Mouse (Mus musculus): ENCODE data around the gene Six4.
"Not testable (repeated sequence)": the region's sequence is repeated elsewhere in the genome, so short reads cannot be mapped to it uniquely, and the experiment has no call there.

Gene Six4

DNA sequence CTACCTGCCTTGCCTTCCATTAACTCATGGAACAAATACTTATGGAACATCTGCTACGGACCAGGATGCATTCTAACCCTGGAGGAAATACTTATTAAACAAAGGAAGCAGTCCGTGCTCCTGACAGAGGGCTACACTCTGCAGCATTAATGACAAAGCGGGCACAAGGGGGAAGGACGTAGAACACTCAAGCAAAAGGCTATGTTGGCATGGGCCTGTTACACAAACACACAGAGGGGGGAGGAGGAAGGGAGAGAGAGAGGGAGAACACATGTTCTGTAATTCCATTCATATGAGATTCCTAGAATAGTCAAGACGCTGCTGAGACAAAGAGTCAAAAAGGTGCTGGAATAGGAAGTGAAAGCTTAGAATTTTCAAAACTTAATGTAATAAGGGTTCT lies 24.8 kb downstream of the Six4 start:
- DNase-seq (ENCODE audit: low spot score) = no peak

DNA sequence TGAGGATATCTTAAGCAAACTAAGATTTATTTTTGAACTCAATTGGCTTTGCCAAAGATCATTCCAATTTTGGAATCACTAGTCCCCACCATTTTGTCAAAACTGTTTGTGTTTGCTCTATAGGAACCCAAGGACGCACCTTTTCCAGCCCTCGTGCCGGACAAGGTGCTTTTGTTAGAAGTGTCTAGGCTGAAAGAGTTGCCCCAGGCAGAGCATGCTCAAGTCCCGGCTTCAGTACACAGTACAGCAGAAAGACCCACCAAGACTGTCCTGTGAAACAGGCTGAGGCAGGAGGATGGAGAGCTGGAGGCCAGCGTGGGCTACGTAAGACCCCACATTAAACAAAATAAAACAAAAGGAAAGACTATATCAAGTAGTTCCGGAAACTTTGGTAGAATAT lies 26.2 kb downstream of the Six4 start:
- DNase-seq (ENCODE audit: low spot score) = no peak

DNA sequence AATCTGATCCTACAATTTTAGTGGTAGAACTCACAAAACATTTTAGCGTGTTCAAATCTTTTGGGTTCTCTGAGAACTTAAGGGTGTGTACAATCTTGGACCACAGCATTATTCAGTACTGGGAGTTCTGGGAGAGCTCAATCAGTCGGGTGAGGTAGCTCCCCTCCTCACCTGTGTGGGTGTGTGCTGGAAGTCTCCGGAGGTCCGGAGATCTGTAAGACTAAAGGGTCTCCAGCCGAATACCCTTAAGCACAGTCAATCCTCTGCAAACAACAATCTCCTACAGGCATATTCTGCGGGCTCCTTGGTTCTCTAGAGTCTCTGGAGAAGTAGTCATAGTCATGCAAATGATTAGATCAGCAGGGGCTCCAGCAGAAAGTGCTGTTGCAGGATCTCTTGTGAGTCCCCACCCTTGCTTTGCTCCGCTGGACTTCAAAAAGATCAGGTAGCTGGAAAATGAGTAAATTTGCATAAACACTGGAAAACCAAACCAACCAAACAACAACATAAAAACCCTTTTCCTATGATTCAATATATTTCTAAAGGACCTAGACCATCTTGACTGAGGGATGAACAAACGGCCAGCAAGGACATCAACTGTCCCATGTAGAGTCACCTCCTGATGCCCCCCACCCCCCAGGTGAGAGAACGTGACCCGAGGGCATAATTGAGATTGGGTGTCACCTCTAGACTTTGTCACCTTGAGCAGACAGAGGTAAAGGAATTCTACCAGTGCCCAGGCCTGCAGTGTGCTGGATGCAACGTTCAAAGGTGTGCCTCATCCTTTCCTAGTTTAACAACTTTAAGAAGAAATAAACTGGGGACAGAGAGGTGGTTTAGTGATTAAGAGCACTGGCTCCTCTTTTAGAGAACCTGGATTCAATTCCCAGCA lies 27.3 kb downstream of the Six4 start:
- no peak for DNase-seq (ENCODE audit: low spot score)

DNA sequence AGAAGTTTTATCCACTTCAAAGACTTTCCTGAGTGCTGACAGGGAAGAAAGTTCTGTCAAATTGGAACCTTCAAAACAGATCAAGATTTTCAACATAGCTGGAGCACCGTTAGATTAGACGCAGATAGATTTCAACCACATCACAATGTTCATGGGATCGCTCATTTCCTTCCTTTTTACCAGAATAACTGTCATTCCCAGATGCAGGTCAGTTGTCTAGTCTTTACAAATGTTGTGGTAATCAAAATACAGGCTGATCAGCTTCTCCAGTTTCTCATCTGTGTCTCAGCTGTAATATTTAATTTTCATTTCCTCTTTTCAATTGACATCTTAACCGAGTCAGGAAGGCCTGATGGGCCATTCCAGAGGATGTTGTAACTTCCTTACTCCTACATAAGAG lies 29.5 kb downstream of the Six4 start:
- no peak for DNase-seq (ENCODE audit: low spot score)

DNA sequence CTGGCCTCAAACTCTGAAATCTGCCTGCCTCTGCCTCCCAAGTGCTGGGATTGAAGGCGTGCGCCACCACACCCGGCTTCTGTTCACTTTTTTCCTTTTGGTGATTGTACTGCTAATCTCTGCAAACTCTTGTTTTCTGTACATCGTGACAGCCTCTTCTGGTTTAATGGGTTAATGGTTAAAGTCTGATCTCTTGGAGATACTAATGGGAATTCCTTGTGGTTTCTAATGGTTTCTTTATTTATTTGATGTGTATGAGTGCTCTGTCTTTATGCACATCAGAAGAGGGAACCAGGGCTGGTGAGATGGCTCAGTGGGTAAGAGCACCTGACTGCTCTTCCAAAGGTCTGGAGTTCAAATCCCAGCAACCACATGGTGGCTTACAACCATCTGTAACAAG lies 31.4 kb downstream of the Six4 start:
- not testable (repeated sequence) for DNase-seq (ENCODE audit: low spot score)

DNA sequence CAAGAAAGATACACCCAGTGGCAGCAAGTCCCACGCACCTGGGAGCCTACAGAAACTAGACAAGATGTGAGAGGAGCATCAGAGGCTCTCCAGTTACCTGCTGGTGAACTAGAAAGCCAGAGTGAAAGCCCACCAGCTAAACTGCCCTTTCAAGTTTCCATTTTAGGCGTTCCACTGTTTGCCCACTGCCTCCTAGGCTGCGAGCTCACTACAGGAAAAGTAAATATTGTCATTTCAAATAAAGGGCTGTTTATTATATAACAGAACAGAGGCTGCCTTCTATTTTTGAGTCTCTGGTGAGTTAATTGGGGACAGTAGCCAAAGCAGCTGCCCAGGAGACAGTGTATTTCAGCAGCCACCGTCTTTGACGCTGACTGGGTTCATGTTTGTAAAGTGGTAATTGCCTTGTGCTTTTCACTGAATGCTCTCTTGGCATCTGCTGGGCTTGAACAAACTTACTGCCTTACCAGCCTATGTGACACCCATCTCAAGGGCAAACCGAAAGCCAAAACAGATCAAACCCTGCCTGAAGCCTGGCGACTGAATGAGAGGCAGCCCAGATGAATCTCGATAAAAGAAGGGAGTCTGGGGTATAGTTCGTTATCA lies 52.3 kb downstream of the Six4 start:
- no peak for DNase-seq (ENCODE audit: low spot score)

DNA sequence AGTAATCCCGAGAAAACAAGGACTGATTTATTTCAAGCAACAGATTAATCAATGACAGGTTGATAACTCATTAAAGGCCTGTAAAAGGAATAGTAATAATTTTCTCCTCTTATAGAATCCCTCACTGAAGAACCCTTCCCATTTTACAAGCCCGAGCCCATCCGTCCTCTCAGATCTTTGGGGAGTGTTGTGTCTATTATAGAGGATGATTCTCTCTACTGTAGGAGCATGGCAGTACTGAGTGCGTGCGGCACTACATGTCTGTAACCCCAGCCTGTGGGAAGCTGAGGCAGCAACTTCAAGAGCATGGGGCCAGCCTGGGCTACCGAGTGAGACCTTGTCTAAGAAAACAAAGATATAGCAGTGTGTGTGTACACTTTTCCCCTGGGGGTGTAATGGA lies 55.8 kb downstream of the Six4 start:
- no peak for DNase-seq (ENCODE audit: low spot score)

DNA sequence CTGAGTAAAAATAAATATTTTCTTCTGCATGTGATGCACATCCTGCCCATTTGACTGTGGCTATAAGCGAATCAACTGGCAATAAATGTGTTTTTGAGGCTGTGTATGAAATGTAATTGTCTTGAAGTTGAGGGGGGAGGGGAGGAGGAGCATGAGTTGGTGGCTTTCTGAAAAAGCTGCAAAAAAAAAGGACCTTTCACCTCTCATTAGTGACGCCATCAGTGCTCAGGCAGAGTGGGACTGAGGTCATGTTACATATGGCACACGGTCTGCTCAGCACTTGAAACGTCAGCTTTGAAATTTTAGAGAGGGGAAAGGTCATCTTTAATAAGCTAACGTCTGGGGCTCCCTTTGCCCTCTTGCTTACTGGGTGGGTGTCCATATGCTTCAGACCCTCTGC lies 57.8 kb downstream of the Six4 start:
- DNase-seq (ENCODE audit: low spot score) = no peak

DNA sequence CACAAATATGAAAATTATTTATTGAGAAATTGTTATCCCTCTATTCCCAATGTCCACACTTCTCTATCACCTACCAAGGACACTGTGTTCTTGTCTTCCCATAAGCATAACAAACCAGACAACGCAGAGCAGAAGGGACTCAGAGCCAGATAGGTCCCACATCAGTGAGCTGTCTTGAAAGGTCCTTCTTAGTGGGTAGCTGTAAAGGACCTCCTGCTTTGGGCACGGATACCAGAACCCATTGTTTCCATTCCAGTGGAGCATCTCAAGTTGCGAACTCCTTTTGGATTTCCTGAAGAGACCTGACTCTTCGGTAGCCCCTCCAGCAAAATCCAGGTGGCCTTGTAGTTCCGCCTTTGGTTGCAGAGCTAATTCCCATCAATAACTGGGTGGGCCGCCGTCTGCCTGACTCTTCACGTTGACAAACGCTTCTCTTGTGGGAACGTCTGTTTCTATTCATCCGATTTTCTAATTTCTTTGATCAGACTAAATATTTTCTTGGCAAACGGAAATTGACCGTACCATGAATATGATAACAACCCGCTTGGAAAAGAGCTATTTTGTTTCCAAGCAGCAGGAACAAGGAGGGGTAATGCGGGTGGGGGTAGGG lies 58.6 kb downstream of the Six4 start:
- DNase-seq (ENCODE audit: low spot score) = no peak

DNA sequence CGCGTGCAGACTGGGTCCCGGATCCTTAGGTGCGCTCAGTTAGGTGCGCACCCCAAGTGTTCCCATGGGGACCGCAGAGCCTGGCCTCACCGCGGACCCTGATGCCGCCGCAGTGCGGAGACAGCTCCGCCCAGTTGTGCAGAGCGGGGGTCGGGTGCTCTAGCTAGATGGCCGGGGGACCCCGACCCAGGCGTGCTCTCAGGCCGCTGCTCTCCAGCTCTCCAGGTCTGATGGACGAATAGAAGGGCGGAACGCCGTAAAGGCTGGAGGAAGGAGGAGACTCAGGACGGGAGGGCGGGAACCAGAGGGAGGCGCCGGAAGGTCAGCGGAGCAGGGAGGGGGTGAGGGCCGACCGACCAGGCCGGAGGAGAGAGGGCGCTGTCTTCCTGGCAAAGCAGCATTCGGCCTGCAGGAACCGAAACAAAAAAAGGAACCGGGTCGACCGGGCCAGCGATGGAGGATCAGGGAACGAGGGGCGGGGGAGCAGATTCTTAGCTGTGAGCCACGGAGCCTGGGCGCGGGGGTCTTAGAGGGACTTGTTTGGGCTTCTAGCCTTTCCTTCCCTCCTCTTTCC lies 59.5 kb downstream of the Six4 start, which contains the start of gene Six1:
Six1 (minus strand) TSS at position 220 of the 574 bp plus-strand sequence.
- no peak for DNase-seq (ENCODE audit: low spot score)

DNA sequence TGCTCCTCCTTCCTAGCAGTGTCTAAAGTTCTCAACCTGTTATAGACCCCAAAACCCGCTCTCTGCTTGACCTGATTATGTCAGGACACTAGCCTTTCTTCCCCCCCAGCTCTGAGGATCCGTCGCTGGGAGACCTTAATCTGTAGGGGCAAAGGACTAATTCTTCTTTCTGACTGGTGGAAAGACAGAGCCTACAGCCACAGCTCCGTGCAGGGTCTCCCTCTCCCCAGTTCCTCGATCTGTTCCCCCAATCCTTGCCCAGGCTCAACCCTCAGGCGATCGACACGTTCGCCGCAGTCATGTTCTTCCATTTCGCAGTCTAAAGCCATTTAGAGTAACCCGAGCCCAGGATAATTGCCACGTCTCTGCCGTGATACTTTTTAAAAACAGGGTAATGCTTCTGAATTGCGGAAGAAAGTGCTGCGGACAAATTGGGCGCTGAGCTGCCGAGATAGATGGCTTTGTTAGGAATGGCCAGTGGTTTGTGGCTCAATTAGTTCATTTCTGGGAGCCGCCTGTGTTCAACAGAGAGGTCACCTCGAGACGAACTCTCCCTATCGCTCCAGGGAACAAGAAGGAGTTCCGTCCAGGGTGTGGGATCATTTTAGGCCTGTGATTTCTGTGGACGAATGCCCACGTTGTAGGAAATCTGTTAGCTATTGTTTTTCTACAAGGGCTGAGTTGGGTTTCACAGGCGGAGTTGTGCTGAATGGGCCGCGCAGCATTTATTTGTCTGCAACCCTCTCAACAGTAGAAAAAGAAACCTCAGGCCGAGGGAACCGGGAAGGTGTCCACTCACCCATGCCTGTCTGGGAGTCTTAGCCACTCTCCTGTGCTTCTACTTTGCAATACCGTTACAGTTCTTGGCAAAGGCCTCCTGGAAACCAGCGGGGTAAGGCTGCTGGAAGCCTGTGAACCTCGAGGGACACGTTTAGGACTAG lies 60.3 kb downstream of the Six4 start:
- DNase-seq (ENCODE audit: low spot score) = no peak

DNA sequence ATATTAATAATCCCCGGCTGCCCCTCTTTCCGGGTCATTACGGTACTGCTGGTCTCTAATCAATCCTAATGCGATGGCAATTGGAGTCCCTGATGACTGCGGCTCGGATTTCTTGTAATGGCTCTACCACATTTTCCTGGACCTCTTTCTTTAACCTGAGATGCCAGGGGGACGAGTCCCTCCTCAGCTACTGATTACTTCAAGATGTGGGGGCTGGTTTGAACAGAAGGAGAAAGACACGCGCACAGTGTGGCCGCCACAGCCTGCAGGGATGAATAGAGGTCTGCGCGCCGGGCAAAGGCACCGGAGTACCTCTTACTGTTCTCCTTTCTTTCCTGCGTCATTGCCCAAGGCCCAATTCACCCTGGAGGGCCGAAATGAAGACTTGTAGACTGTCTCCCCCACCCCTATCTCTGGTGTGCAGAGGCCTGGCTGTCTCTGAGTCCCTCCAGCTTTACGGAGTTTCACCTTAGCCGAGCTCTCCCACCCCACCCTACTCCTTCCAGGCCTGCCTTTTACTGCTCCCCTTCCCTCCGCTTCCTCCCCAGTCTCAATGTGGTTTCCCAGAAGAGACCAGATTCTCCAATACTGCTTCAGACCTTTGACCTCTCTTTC lies 61.1 kb downstream of the Six4 start:
- DNase-seq (ENCODE audit: low spot score) = no peak

DNA sequence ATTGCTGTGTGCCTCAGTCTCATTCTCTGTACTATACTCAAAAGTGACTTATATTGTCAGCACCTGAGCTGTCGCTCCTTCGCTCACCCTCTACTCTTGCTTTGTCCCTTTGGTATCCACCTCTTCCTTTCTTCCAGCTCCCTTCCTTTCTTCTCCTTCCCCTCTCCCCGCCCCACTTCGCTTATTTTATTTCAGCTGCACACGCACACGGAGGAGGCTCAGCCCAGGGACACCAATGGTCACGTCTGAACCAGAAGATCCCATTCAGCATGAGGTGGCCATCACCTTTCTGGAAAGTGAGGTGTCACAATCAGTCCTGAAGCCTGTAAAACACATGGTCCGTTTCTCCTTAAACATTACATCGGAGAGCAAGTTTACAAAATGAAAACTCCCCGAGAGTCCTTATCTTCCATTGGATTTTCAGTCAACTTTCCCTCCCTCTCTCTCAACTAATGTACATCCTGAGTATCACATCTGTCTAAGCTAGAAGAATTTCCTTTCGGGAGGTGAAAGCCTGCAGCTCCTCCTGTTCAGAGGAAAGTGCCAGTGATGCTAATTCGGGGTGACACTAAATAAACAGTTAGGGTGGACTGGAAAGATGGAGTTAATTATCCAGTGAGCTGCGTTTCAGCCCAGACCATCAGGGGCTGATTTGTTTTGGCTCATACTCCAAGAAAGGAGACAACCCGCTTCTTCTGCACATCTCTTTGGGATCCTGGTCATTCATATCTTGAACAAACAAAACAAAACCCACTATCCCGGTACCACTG lies 62.3 kb downstream of the Six4 start:
- DNase-seq (ENCODE audit: low spot score) = no peak

DNA sequence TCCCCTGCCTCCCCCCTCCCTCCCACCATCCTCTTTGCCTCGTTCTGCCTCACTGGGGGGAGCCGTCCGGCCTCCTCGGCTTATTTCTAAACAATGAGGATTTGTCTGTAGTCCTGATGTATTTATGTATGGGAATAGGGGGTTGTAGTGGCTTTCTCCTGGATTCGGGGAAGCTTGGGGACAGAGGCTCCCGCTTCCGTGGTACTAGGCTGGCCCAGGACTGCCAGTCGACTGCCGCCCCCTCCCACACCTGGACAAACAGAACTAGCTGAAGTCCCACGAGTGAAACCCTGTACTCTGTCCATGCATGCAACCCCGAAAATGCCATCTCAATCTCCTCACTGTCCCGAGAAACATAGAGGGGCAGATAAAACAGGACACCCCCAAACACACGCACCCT lies 63.0 kb downstream of the Six4 start:
- DNase-seq (ENCODE audit: low spot score) = no peak
